Mouse (Mus musculus) G1E (cell line): ENCODE measurements around the gene Smarca4.

ENCODE experiments used
- CTCF ChIP-seq: IDR thresholded peaks from 2 replicates; pipeline ENCODE4 v1.5.1; 2012; ENCODE audit warnings: low read depth, low read length, inconsistent platforms, mixed read lengths
- GATA1 ChIP-seq: IDR thresholded peaks from 2 replicates; pipeline ENCODE4 v1.6.1; 2012; ENCODE audit warnings: borderline replicate concordance, low read length, inconsistent platforms, mixed read lengths
- GATA2 ChIP-seq: IDR thresholded peaks from 2 replicates; pipeline ENCODE4 v1.6.1; 2012; ENCODE audit warnings: low read depth, low read length, inconsistent platforms, borderline replicate concordance
- POLR2AphosphoS5 ChIP-seq: IDR thresholded peaks from 2 replicates; pipeline ENCODE4 v1.6.1; 2012; ENCODE audit warnings: low read depth, low read length, inconsistent platforms; ENCODE audit not compliant: insufficient replicate concordance
- TAL1 ChIP-seq: conservative IDR thresholded peaks from 2 replicates; pipeline ENCODE4 v1.6.1; 2012; ENCODE audit warnings: low read depth, low read length, inconsistent platforms, mixed read lengths

- TF ChIP-seq CTCF (no peak), GATA1 (no peak), POLR2AphosphoS5 (no peak), GATA2 (no peak), TAL1 (no peak)
Observed at GRCm38 (mm10) chr9:21622676-21623075, 6.7 kb downstream of the Smarca4 start.
